Mouse (Mus musculus) layer of hippocampus, adult 9-11 months (tissue): ENCODE measurements around the gene Cmah.

Experiments used
- DNase-seq: peaks from one replicate; pipeline ENCODE4 v3.0.0; 2022

Cmah gene

DNA sequence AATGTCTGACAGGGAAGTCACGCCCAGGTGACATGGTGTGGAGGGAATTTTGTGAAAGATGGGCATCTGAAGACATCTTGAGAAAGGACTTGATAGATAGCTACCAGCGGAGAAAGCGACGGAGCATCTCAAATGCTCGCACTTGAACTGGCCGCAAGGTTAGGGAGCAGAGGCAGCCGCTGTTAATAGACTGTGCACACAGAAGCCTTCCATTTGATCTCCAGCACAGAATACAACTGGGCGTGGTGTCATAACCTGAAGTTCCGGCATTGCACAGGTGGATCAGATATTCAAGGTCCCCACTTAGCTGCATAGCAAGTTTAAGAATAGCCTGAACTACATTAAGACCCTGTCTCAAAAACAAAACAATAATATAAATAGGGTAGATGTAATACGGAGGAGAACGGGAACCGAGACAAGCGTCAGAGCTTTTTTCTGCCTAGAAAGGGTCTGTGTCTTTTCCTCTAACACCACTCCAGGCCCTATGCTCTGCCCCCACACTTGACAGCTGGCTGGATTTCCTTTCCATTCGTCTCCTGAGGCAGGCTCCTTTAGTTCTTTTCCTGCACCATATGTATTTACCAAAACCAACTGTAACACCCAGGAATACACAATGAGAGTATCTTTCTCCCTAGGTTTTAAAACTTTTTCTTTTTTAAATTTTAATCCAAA lies 192.9 kb downstream of the Cmah start:
- no peak for DNase-seq

DNA sequence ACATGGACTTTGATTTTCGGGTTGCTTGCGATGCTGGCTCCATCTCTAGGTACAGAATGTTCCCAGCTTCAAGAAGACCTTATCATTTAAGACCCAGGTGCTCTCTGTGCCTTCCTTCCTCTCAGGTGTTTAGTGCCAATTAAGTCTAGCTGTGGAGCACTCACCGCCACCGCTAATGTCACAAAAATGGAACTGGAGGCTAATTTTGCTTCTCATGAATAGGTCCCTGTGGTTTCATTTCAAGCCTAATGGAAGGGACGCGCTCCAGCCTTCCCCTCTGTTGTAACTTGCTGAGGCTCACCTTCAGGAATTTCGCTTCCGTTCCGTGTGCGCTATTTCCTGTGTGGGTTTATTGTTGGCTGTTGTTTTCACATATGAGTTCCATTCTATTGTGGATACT lies 193.6 kb downstream of the Cmah start:
- no peak for DNase-seq

DNA sequence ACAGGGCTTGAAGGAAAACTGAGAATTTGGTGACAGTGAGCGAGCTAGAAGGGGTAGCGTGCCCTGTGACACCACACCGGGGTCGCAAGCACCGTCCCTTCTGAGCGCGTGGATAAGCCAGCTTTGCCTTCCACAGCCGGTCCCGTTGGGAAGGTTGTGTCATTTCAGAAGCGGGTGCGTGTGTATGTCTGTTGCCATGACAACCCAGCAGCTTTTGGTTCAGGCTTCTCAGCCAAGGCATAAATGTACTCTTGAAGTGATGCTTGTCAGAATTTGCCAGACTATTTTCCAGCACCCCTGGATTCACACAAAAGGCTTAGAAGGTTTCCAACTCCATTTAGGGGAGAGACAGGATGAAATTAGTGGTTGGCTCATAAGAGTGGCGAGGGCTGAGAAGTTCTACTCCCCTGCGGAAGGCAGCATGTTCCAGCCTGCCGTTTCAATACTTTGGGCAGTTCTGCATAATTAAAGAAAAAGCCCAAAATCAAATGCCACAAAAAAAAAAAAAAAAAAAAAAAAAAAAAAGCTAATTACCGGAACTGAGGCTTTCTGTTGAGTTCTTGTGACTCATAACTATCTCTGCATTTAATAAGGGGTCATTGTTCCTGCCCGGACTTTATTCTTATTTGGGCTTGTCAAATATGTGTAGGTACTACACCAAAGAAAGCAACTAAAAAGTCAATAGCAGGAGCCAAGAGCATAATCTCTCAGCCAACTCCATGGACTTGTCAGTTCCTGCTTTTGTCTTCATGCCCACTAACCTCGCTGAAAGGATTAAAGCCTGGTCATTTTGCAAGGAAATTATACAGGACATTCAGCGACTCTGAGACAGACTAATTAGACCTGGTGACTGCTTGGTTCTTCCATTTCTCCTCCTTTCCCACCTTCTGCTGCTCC lies 194.5 kb downstream of the Cmah start:
- DNase-seq: peak; percentile 85

DNA sequence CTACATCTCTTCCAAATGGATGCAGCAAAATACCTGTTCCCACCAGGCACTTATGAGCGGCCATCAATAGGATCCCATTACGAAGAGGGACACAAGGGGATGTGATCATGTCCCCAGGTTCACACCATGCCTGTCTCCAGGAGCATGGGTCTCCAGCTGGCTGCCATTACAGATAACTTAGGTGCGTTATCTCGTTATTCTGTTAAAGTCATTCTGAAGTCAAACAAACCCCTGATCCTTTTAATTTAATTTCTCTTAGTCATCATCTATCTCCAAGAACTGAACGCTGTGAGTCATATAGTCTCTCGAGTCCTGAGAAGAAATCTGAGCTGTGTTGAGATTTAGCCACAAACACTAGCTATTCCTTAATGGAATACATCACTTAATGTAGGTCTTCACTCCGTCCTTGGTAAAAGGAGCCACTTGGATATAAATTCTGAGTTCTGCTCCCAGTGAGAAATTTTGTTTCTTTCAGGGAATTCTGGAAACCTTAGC lies 195.2 kb downstream of the Cmah start:
- DNase-seq: no peak

DNA sequence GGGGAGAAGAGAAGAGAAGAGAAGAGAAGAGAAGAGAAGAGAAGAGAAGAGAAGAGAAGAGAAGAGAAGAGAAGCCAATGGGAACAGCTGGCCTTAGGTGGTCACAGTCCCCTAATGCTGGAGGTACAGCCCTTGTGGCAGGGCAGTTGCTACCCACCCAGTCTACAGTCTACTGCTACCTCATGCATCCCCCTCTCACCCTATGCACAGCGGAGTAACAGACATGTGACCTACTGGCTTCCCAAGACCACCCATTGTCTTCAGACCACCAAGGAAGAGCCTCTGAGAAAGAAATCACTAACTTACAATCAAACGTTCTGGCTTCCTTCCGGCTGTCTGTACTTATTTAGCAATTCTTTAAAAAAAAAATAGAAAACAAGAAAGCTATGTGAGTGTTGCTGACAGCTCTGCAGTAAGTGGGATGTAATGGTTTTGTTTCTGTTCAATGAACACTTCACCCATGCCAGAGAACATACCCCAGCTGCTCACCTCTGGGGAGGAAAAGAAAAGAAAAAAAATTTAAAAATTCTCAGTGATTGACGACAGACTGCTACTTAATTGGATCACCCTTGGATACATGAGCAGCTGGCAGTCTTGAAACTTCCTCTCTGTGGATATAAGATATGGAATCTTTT lies 196.5 kb downstream of the Cmah start:
- DNase-seq: no peak

DNA sequence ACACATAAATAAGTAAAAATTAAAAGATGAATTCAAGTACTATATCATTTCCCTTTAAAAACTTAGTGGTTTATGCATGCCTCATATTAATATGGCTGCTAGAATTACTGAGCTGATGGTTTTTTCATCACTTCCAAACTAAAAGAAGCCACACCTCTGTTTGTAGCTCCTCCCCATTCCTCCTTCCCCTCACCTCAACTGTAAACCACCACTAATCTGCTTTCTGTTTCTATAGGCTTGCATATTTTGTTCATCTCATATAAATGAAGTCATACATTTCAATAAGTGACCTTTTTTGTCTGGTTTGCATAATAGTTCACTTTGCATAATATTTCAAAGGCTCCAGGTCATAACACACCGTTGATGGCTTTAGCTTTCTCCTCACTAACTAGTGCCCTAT lies 197.3 kb downstream of the Cmah start:
- DNase-seq: no peak

DNA sequence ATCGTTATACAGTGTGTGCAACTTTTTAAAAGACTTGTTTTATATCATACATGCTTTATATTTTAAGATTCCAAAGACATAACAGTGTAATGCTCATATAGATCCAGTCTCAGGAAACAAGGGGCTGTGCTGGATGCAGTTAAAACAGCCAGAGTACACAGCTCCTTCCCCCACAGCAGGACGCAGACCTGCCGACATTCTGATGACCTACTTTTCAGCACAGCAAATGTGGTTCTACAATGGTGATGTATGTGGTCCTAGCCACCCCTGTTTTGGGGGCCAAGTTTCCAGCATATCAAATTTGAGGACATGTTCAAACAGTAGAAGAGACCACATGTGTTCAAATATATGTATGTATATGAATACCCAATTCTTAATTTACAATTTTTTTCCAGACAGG lies 198.3 kb downstream of the Cmah start:
- no peak for DNase-seq

DNA sequence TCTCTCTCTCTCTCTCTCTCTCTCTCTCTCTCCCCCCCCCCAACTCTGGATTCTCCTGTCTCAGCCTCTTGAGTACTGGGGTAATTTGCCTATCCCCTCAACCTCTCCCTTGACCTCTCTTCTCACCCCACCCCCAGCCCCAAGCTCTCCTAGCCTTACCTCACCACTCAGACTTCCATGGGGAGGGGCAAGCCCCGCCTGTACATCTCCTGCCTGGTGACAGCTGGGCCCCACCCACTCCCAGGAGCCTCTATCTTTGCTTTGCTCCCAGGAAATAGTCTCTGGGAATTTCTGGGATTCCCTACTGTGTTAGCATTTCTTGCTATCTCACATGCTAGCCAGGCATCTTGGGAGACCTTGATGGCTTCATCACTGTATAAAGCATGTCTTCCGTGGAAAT lies 199.7 kb downstream of the Cmah start:
- DNase-seq: no peak
